Mouse (Mus musculus): ENCODE data around the gene Prdx5. TPM values are rescaled to one million over a fixed set of nuclear protein-coding genes. Genes with fewer than 3 reads are reported as not detected.
A peak's percentile ranks its signal among the peaks of the same experiment; 100 is the strongest.

Gene Prdx5
- total and polyA plus RNA-seq, 3 experiments: 74.8 to 137 (median 83.5) TPM

DNA sequence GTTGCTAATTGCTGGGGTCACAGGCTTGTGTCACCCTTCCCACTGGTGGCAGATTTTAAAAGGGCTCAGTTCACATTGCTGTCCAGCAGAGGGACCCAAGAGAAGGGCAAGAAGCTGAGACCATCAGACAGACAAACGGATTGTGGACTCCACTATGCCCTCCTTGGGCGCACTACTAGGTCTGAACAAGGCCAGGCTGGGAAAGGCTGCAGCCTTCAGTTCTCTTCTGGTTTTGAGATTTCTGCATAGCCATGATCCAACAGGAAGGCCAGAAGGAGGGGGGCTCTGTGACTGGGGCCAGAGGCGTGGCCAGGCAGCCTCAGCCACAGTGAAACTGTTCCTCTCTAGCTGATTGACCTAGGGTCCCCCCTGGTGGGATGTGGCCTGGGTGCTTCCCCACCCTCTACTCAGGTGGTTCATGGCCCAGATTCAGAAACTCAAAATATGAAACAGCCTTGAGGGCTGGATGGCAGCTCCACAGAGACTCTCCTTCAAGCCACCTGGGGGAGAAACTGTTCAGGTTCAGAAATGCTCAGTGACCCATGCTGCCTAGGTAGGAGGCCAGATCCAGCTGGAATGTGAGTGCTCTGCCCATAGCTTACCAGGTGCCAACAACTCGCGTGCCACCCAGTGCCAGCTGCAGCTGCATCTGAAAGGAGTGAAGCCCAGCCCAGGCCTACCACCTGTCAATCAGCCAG is 38.2 kb downstream of the Prdx5 start:
- peak overlapping the region; percentile 53 for H3K4me2 ChIP-seq (ENCODE audit: insufficient read depth, low read depth, poor library complexity, severe bottlenecking)
- dilution Hi-C loops (cut with MboI; ENCODE audit: extremely low pct_ligation_motif_present, extremely low pct_unique_long_range_greater_than_20kb, low sequenced_read_pairs): no loop called here

DNA sequence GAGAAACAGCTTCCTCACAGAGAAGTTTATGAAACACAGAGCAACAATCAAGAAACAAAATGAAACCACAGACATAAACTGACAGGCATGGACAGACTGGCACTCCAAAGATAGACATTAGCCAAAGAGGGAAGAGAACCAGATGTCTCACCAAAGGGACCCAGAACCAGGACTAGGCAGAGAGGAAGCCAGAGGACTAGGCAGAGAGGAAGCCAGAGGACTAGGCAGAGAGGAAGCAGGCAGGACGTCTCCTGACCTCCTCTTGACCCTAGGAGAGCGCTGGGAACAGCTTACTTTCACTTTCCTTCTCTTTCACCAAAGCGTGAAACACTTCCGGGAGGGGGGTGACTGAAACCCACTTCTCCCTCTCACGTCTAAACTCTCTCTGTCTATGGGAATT is 40.6 kb downstream of the Prdx5 start:
- Histone ChIP-seq H3K9ac (ENCODE audit: insufficient read depth, low read depth) (peak overlapping the region; percentile 43), H3K9me3 (replicated peaks; ENCODE audit: low read length) (peaks cover 6% of the 10 kb centered on the region), H3K36me3 (replicated peaks in 1 of 2; ENCODE audit: control insufficient read depth in 1 of 2, insufficient read depth in 1 of 2, low read length in 1 of 2) (peaks cover 0 to 6% of the 10 kb centered on the region in 2 experiments), H3K4me2 (ENCODE audit: insufficient read depth, low read depth, poor library complexity, severe bottlenecking) (peak overlapping the region; percentile 64), H3K4me1 (ENCODE audit: control insufficient read depth in 1 of 2, insufficient read depth in 2 of 2) (peaks cover 8 to 37% of the 10 kb centered on the region in 2 experiments), H3K27ac (ENCODE audit: insufficient read depth, low read depth) (peak overlapping the region; percentile 59), H3K79me2 (replicated peaks; ENCODE audit: control insufficient read depth, extremely low read depth, insufficient read depth, poor library complexity, severe bottlenecking) (no peaks in the 10 kb centered on the region), H3K27me3 (replicated peaks) (no peaks in the 10 kb centered on the region), H3K4me3 (replicated peaks in 1 of 3; ENCODE audit: low read depth in 2 of 3, low read length in 2 of 3, poor library complexity in 1 of 3) (peak overlapping the region; percentile 40 to 47 (median 45))
- in situ Hi-C loops (cut with MboI; ENCODE audit: low pct_ligation_motif_present, low pct_unique_long_range_greater_than_20kb, low sequenced_read_pairs): no loop called here
- dilution Hi-C loops (cut with MboI; ENCODE audit: extremely low pct_ligation_motif_present, extremely low pct_unique_long_range_greater_than_20kb, low sequenced_read_pairs): no loop called here
- DNase-seq (ENCODE audit: extremely low read depth): peak; percentile 72
- TF ChIP-seq CHD1 (IDR thresholded peaks at IDR 0.05; ENCODE audit: low read depth, low read length): no peak
- peak; percentile 79 for TF ChIP-seq IRF4 (IDR thresholded peaks at IDR 0.05; ENCODE audit: low read depth, low read length)
- peak; percentile 79 for TF ChIP-seq ELF1 (IDR thresholded peaks at IDR 0.05; ENCODE audit: low read depth, low read length)
- TF ChIP-seq MXI1 (IDR thresholded peaks at IDR 0.05; ENCODE audit: low read depth, low read length): peak; percentile 44; the same call in 1 of the 2 replicates
- peak; percentile 47; the same call in 1 of the 2 replicates for TF ChIP-seq HCFC1 (IDR thresholded peaks at IDR 0.05; ENCODE audit: low read depth, low read length)
- no peak for TF ChIP-seq ZNF384 (IDR thresholded peaks at IDR 0.05; ENCODE audit: low read depth, low read length)
- no peak for TF ChIP-seq TBP (conservative IDR thresholded peaks at IDR 0.05; ENCODE audit: low read depth, low read length)
- TF ChIP-seq KAT2A (IDR thresholded peaks at IDR 0.05; ENCODE audit: insufficient replicate concordance, low read length): no peak
- no peak for TF ChIP-seq MEF2A (IDR thresholded peaks at IDR 0.05; ENCODE audit: borderline replicate concordance, low read depth, low read length)
- 0 out of 2 replicates have a peak, but pooled peaks have one; percentile 30 for TF ChIP-seq POLR2A (IDR thresholded peaks at IDR 0.05; ENCODE audit: low read depth, low read length)
- no peak for TF ChIP-seq CHD2 (IDR thresholded peaks at IDR 0.05; ENCODE audit: low read length)
- TF ChIP-seq JUND (conservative IDR thresholded peaks at IDR 0.05; ENCODE audit: low read depth, low read length): no peak
- no peak for TF ChIP-seq NRF1 (IDR thresholded peaks at IDR 0.05; ENCODE audit: low read depth, low read length)
- TF ChIP-seq SIN3A (IDR thresholded peaks at IDR 0.05; ENCODE audit: low read length): no peak
- TF ChIP-seq ZMIZ1 (IDR thresholded peaks at IDR 0.05; ENCODE audit: low read depth, low read length): no peak
- TF ChIP-seq E2F4 (IDR thresholded peaks at IDR 0.05; ENCODE audit: insufficient replicate concordance, low read depth, low read length): no peak

More for the DNA sequence above, 38.2 kb downstream of the Prdx5 start:
- no peak overlapping the region for H3K9ac ChIP-seq (ENCODE audit: insufficient read depth, low read depth)
- peaks cover 0 to 2% of the 10 kb centered on the region in 2 experiments for H3K36me3 ChIP-seq (replicated peaks in 1 of 2; ENCODE audit: control insufficient read depth in 1 of 2, insufficient read depth in 1 of 2, low read length in 1 of 2)
- H3K9me3 ChIP-seq (replicated peaks; ENCODE audit: low read length): peaks cover 2% of the 10 kb centered on the region
- TF ChIP-seq PAX5 (IDR thresholded peaks at IDR 0.05; ENCODE audit: low read length) (no peak), MAFK (IDR thresholded peaks at IDR 0.05; ENCODE audit: insufficient replicate concordance, low read length) (no peak), CTCF (conservative IDR thresholded peaks at IDR 0.05 in 1 of 2, IDR thresholded peaks at IDR 0.05 in 1 of 2; ENCODE audit: low read depth in 2 of 2, low read length in 2 of 2) (peak; percentile 47 to 79), KAT2A (IDR thresholded peaks at IDR 0.05; ENCODE audit: insufficient replicate concordance, low read length) (no peak), NELFE (IDR thresholded peaks at IDR 0.05; ENCODE audit: low read depth, low read length) (no peak; the same call in 1 of the 2 replicates), BHLHE40 (IDR thresholded peaks at IDR 0.05; ENCODE audit: low read depth, low read length) (peak; percentile 31), UBTF (IDR thresholded peaks at IDR 0.05; ENCODE audit: low read depth, low read length) (no peak), MYC (IDR thresholded peaks at IDR 0.05; ENCODE audit: low read depth, low read length) (0 out of 2 replicates have a peak, but pooled peaks have one; percentile 52), EP300 (IDR thresholded peaks at IDR 0.05; ENCODE audit: low read length) (0 out of 2 replicates have a peak, but pooled peaks have one; percentile 26), POLR2AphosphoS2 (IDR thresholded peaks at IDR 0.05; ENCODE audit: low read depth, low read length) (no peak), GABPA (IDR thresholded peaks at IDR 0.05; ENCODE audit: insufficient replicate concordance, low read depth, low read length) (no peak), SMC3 (IDR thresholded peaks at IDR 0.05; ENCODE audit: low read depth, low read length) (peak; percentile 65), RAD21 (IDR thresholded peaks at IDR 0.05; ENCODE audit: low read depth, low read length) (peak; percentile 69), ZMIZ1 (IDR thresholded peaks at IDR 0.05; ENCODE audit: low read depth, low read length) (no peak), MAX (IDR thresholded peaks at IDR 0.05; ENCODE audit: low read length) (no peak), USF1 (IDR thresholded peaks at IDR 0.05; ENCODE audit: low read depth, low read length) (no peak), ZC3H11A (IDR thresholded peaks at IDR 0.05; ENCODE audit: low read depth, low read length) (no peak), E2F4 (IDR thresholded peaks at IDR 0.05; ENCODE audit: insufficient replicate concordance, low read depth, low read length) (no peak), TCF12 (IDR thresholded peaks at IDR 0.05; ENCODE audit: low read depth, low read length) (peak; percentile 40; the same call in 1 of the 2 replicates), TBP (conservative IDR thresholded peaks at IDR 0.05; ENCODE audit: low read depth, low read length) (0 out of 2 replicates have a peak, but pooled peaks have one; percentile 48), IRF4 (IDR thresholded peaks at IDR 0.05; ENCODE audit: low read depth, low read length) (no peak), NRF1 (IDR thresholded peaks at IDR 0.05; ENCODE audit: low read depth, low read length) (0 out of 2 replicates have a peak, but pooled peaks have one; percentile 15), SIN3A (IDR thresholded peaks at IDR 0.05; ENCODE audit: low read length) (peak; percentile 72), USF2 (conservative IDR thresholded peaks at IDR 0.05; ENCODE audit: low read depth, low read length) (no peak), ZKSCAN1 (IDR thresholded peaks at IDR 0.05; ENCODE audit: borderline replicate concordance, low read depth, low read length) (no peak), RCOR1 (conservative IDR thresholded peaks at IDR 0.05; ENCODE audit: low read depth, low read length) (0 out of 2 replicates have a peak, but pooled peaks have one; percentile 32), MAZ (IDR thresholded peaks at IDR 0.05; ENCODE audit: low read depth, low read length) (peak; percentile 55; the same call in 1 of the 2 replicates), CHD1 (IDR thresholded peaks at IDR 0.05; ENCODE audit: low read depth, low read length) (no peak), HCFC1 (IDR thresholded peaks at IDR 0.05; ENCODE audit: low read depth, low read length) (no peak), MXI1 (IDR thresholded peaks at IDR 0.05; ENCODE audit: low read depth, low read length) (peak; percentile 40; the same call in 1 of the 2 replicates), MEF2A (IDR thresholded peaks at IDR 0.05; ENCODE audit: borderline replicate concordance, low read depth, low read length) (no peak), ETS1 (conservative IDR thresholded peaks at IDR 0.05; ENCODE audit: low read depth, low read length) (peak; percentile 37; the same call in 1 of the 2 replicates), JUN (IDR thresholded peaks at IDR 0.05; ENCODE audit: insufficient read depth, low read depth, low read length) (no peak), ELF1 (IDR thresholded peaks at IDR 0.05; ENCODE audit: low read depth, low read length) (no peak), JUND (conservative IDR thresholded peaks at IDR 0.05; ENCODE audit: low read depth, low read length) (no peak), POLR2A (IDR thresholded peaks at IDR 0.05; ENCODE audit: low read depth, low read length) (no peak), ZNF384 (IDR thresholded peaks at IDR 0.05; ENCODE audit: low read depth, low read length) (no peak), CHD2 (IDR thresholded peaks at IDR 0.05; ENCODE audit: low read length) (no peak)
- H3K4me3 ChIP-seq (replicated peaks in 1 of 3; ENCODE audit: low read depth in 2 of 3, low read length in 2 of 3, poor library complexity in 1 of 3): peak overlapping the region in 1 of 3 experiments; percentile 18
- peak; percentile 76 for DNase-seq (ENCODE audit: extremely low read depth)
- peaks cover 8 to 37% of the 10 kb centered on the region in 2 experiments for H3K4me1 ChIP-seq (ENCODE audit: control insufficient read depth in 1 of 2, insufficient read depth in 2 of 2)
- in situ Hi-C loops (cut with MboI; ENCODE audit: low pct_ligation_motif_present, low pct_unique_long_range_greater_than_20kb, low sequenced_read_pairs): loop anchor here (5.0 kb wide), 1 partner anchor 51 kb away; the partner anchor contains the start of gene Esrra
- H3K79me2 ChIP-seq (replicated peaks; ENCODE audit: control insufficient read depth, extremely low read depth, insufficient read depth, poor library complexity, severe bottlenecking): no peaks in the 10 kb centered on the region
- H3K27ac ChIP-seq (ENCODE audit: insufficient read depth, low read depth): 0 out of 2 replicates have a peak overlapping the region, but pooled peaks have one; percentile 4
- H3K27me3 ChIP-seq (replicated peaks): no peaks in the 10 kb centered on the region
